Mouse (Mus musculus) gonadal fat pad, adult 2 months (tissue): ENCODE data around the gene Rnd3. TPM values are rescaled to one million over a fixed set of nuclear protein-coding genes. Genes with fewer than 3 reads are reported as not detected.

Source experiments
- DNase-seq: peaks from one replicate; pipeline ENCODE4 v3.0.0-alpha.2; 2012; ENCODE audit warnings: low read depth
- polyA plus RNA-seq: library from polyadenylated mRNA; depleted of rRNA; stranded (reverse); fragments of >200 nt; gene quantifications from 2 replicates; pipeline ENCODE4 v1.2.3, GENCODE M21; 2012; rRNA removed

Rnd3 gene
- polyA plus RNA-seq, result 3.5 and 3.8 TPM in 2 replicates

GRCm38 (mm10) chr2:51148975-51149374, at the start of gene Rnd3:
Gene Rnd3, minus strand, starts transcription at chr2:51149111.
- DNase-seq, result peak; percentile 75

GRCm38 (mm10) chr2:51192319-51192718, 43.4 kb upstream of the Rnd3 start:
- no peak for DNase-seq

- DNase-seq, result no peak
Observed at GRCm38 (mm10) chr2:51185762-51186161, 36.9 kb upstream of the Rnd3 start.

- DNase-seq, result no peak
Observed at GRCm38 (mm10) chr2:51182990-51183389, 34.1 kb upstream of the Rnd3 start.

- DNase-seq, result no peak
Observed at GRCm38 (mm10) chr2:51181376-51181775, 32.5 kb upstream of the Rnd3 start.

- DNase-seq, result no peak
Observed at GRCm38 (mm10) chr2:51179096-51179495, 30.2 kb upstream of the Rnd3 start.

- no peak for DNase-seq
Observed at GRCm38 (mm10) chr2:51177615-51178014, 28.7 kb upstream of the Rnd3 start.

- no peak for DNase-seq
Observed at GRCm38 (mm10) chr2:51175276-51175675, 26.4 kb upstream of the Rnd3 start.

GRCm38 (mm10) chr2:51161110-51161509, 12.2 kb upstream of the Rnd3 start:
- no peak for DNase-seq

GRCm38 (mm10) chr2:51148454-51148853, 457 bp downstream of the Rnd3 start:
- no peak for DNase-seq

GRCm38 (mm10) chr2:51148065-51148407, 875 bp downstream of the Rnd3 start:
- no peak for DNase-seq

GRCm38 (mm10) chr2:51147318-51148064, 1.4 kb downstream of the Rnd3 start:
- DNase-seq, result no peak

- DNase-seq, result no peak
Observed at GRCm38 (mm10) chr2:51146871-51147317, 2.0 kb downstream of the Rnd3 start.

- no peak for DNase-seq
Observed at GRCm38 (mm10) chr2:51145838-51146470, 3.0 kb downstream of the Rnd3 start.

- no peak for DNase-seq
Observed at GRCm38 (mm10) chr2:51144380-51145120, 4.4 kb downstream of the Rnd3 start.

GRCm38 (mm10) chr2:51142422-51142821, 6.5 kb downstream of the Rnd3 start:
- no peak for DNase-seq

- DNase-seq, result no peak
Observed at GRCm38 (mm10) chr2:51141345-51141744, 7.6 kb downstream of the Rnd3 start.

- no peak for DNase-seq
Observed at GRCm38 (mm10) chr2:51140486-51140885, 8.4 kb downstream of the Rnd3 start.

GRCm38 (mm10) chr2:51139912-51140446, 8.9 kb downstream of the Rnd3 start:
- no peak for DNase-seq

GRCm38 (mm10) chr2:51139218-51139911, 9.5 kb downstream of the Rnd3 start:
- no peak for DNase-seq

GRCm38 (mm10) chr2:51137726-51138125, 11.2 kb downstream of the Rnd3 start:
- no peak for DNase-seq

- no peak for DNase-seq
Observed at GRCm38 (mm10) chr2:51132181-51132580, 16.7 kb downstream of the Rnd3 start.
